Mouse (Mus musculus): ENCODE data around the gene Zdhhc22. TPM values are rescaled to one million over a fixed set of nuclear protein-coding genes. Genes with fewer than 3 reads are reported as not detected.

The Zdhhc22 gene
- total RNA-seq, 2 experiments from 2014 or later = 6.8 to 10.6 TPM

DNA sequence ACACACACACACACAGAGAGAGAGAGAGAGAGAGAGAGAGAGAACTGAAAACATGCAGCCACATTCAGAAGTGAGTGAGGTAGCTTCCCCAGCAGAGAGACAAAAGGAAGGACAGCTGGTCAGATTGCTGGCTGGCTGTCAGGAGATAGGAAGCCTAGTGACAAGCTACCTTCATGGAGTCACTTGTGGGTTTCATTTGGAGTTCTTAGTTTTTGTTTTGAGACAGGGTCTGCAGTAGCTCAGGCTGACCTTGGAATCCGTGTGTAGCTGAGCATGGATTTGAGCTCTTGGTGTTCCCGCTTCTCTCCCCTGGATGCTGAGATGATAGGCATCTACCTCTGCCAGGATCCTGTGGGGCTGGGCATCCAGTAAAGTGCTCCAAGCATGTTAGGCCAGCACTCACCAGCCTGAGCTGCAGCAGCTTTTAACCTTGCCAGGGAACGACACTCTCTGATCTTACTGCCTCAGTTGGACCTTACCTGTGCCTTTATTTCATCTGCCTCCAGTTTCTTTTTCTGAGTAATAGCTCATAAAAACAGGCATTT, 29.4 kb downstream of the Zdhhc22 start:
- no peak for DNase-seq

DNA sequence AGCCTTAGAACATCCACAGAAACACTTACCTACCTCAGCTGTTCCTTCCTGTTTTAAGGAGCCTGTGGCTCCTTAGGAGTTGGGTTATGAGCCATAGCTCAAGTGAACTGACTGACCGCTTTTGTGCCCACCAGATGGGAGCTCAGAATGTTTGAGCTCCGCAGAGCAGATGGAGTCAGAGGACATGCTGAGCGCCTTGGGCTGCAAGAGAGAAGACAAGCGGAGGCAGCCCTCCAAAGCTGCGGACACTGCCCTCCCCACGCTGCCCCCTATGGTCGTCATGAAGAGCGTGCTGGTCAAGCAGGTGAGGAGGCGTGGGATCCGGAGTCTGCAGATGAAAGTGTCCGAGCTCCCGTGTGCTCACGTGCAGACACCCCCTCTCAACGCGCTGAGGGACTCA, 30.1 kb downstream of the Zdhhc22 start:
- DNase-seq = no peak

DNA sequence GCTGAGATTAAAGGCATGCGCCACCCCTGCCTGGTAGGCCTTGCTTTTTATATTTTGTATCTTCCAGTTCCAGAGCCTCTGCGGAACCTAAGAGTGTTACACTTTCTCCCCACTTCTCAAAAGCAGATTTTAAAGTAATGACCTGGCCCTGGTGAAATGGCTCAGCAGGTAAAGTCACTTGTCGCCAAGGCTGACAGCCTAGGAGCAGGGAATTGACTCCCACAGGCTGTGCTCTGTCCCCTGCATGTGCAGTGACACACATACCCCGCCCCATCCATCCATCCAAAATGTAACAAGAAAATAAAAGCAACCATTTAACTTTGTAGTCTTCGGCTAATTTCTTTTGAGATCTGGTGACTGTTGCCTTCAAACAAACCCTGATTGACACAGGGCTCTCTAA, 30.6 kb downstream of the Zdhhc22 start:
- no peak for DNase-seq

DNA sequence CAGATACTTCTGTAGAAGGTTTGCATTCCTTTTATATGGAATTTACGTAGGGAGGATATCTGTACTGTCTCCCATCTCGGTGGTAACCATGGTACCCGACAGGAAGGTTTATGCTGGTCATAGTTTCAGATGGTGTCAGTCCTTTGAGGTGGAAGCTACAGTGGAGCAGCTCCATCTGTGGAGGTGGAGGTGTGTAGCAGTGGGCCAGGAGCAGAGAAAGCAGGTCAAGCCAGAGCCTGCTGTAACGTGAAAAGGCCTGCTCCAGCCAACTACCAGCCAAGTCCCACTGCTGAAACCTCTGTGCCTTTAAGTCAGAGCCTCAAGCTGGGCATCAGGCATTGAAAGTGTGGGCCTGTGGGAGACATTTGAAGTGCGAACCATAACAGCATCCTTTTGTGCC, 31.7 kb downstream of the Zdhhc22 start:
- DNase-seq = no peak

DNA sequence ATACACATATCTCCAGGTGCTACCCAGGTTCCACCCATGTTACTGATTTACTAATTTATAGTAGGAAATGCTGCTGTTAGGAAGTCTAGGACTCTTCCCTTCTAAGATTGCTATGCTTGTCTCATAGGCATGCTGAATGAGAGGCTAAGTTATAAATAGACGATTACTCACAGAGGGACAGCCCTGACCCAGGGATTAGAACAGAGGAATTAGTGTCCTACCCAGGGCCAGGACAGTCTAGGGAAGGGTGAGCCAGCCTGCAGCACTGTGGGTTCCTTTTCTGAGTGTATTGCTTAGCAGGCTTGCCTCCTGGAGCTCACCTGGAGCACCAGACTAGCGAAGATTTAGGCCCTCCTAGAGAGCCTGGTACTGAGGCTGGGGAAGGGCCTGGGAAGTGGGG, 34.3 kb downstream of the Zdhhc22 start:
- no peak for DNase-seq

DNA sequence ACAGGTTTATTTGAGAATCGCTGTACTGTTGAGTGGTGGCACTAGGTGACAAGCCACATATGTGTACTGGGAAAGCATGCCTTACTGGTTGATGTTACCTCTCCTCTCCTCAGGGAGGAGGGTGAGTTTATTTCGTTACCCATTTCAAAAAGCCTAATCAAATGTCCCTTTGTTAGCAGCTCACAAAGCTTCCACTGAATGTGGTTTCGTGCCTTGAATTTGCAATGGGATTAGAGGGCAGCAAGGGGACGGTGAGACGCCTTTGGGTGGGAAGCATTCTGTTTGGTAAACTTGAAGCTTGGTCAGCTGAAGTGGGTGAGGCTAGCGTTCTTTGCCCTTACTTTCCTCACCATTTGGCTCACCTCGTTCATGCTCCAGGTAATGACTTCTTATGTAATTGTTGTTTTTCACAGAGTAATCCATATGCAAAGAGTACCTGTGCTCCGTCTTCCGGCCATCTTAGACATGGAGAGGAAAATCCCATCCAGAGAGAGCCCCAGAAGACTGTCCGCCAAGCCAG, 37.8 kb downstream of the Zdhhc22 start:
- no peak for DNase-seq

DNA sequence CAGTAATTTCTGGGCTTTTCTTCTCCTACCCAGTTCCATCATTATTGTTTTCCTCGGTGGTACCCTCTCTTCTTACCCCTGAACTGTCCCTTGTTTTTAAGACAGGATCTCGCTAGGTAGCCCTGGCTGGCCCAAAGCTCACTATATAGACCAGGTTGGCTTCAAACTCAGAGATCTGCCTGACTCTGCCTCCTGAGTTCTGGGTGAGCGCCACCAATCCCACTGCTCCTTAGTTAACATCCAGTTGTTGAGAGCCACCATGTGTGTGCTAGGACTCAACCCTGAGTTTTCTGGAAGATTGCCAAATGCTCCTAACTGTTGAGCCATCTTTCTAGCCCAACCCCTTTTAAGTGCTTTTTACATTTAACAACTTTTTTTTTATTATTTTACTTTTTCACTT, 39.3 kb downstream of the Zdhhc22 start:
- no peak for DNase-seq

GRCm38 (mm10) chr12:86950161-86950960, 39.9 kb downstream of the Zdhhc22 start:
- DNase-seq = no peak

DNA sequence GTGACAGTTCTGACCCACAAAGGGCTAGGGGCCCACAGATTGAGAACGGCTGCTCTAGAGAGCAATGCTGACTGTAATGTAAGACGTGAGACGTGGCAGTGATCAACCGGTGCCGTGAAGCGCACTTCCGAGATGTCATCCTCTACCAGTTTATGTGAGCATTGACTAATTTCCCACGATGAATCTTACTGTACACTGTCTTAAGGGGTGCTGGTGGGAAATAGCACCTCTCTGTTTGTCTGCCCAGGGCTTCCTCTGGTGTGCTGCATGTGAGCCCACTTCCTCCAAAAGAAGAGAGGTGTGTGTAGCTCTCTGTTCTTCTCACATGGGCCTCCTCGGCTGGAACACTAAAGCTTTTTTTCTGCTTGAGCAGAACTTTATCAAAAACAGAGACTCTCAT, 40.7 kb downstream of the Zdhhc22 start:
- no peak for DNase-seq

DNA sequence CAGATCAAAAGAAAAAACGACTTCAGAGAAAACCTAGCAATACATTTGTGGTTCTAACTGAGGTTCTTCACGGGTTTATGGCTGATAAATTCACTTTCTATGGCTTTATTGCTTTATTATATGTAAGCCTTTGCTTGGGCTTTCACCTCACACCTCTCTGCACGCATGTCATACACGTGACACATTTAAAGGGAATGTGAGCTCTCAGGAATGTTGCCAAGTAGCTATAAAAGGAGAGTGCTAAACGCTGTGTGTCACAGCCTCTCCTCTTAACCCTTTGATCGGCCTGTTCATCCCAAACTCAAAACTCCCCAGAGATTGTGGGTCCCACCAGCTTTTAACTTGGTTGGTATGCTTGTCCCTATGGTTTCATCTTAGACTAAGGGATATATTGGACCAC, 41.6 kb downstream of the Zdhhc22 start:
- no peak for DNase-seq

DNA sequence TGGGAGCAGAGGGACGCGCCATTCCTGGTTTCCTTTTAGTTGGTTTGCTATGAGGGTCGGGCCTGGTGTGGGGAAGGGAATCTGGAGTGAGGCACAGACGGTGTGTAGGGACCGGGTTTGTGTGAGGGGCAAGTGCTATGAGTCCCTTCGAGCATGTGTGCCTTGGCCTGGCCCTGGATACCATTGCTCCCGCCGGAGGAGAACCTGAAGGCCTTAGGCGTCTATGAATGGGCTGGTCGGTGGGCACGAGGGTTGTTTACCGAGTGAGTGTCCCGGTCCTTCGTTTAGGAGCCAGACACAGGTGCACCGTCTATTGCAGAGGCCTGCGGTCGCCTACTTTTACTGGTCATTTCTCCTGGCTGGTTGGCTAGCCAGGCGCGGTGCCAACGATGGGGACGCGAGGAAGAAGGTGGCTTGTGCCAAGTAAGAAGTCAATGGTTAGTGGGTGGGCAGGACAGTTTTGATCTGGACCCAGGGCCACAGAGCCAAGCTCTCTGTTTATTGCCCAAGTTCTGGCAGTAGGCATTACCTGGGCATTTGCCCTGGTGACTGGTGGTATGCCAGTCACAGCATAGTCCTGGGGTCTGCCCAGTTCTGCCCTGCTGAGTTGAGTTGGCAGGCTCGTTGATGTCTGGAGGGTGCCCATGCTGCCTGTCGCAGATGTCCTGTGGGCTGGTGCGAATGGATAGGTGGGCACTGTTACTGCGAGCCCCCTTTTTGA, 42.4 kb downstream of the Zdhhc22 start:
- peak; percentile 60 to 71 for DNase-seq

GRCm38 (mm10) chr12:86946862-86947574, 43.2 kb downstream of the Zdhhc22 start, which contains the start of gene Cipc:
Cipc (plus strand) TSS chr12:86947043.
- DNase-seq = peak; percentile 99

DNA sequence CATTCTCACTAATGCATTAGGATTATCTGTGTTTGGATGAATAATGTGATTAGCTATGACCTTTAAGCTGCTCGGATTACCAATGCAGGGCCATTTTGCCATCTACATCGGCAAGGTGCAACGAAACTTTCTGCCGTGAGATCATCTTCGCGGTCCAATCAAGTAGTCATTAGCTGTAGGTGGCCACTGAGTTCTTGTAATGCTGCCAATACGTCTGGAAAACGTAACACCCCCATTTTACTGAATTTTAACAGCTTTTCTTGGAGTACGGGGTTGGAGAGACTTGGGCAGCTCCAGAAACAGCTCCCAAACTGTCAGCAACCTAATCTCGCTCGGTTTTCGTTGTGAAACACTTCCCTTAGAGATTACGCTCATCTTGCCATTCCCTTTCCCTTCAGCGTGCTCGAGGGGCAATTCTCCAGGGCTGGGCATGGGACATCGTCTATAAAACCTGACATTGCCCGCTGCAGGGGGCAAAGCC, 43.9 kb downstream of the Zdhhc22 start:
- DNase-seq = no peak

- peak; percentile 57 to 74 for DNase-seq
Measured at GRCm38 (mm10) chr12:86945126-86945525, 45.1 kb downstream of the Zdhhc22 start.

DNA sequence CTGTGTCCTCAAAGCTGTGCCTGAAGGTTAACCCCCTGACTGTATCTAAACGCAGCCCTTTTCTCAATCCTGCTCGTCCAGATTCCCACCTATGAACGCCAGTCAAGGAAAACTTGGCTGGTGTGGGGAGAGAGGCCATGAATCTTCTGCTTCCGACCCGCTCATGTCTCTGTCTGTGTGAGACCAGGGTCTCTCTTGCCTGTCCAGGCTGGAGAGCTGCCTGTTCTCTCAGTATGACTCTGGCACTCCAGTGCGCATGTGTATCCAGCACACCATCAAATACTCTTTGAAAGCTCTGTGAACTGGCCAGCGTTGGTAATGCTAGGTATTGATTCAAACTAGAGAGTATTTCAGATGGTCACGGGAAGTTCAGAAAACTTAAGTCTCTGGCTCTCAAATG, 46.8 kb downstream of the Zdhhc22 start:
- DNase-seq = no peak

DNA sequence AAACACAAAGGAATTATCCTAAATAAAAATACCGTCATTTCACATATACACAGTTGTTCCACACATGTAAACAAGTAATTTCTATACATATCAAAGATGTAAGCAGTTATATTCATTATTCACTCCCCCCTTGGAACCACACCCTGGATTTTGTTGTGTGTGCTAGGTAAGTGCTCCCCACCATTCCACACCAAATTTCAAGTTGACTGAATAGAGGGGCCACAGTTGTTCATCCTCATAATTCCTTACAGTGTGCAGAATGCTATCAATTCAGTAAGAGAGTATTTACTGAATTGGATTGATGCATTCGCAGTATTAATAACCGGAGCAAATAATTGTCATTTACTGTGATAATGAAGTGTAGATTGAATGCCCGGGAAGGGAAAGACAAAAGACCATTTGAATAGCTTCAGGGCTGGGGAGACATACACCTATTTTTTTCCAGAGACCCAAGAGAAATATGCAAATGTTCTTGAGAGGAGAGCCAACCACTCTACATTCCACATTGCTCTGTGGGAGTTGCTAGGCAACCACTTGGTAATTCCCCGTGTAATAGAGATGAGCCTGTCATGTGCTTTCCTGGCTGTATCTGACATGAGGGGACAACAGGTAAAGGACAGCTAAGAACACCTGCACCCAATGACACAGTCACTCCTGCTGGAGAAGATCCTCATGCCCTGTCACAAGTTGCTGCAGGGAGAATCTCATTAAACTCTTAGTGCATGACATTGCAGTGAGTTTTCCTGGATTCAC, 48.3 kb downstream of the Zdhhc22 start:
- DNase-seq = peak in 1 of 2 experiments; percentile 33

DNA sequence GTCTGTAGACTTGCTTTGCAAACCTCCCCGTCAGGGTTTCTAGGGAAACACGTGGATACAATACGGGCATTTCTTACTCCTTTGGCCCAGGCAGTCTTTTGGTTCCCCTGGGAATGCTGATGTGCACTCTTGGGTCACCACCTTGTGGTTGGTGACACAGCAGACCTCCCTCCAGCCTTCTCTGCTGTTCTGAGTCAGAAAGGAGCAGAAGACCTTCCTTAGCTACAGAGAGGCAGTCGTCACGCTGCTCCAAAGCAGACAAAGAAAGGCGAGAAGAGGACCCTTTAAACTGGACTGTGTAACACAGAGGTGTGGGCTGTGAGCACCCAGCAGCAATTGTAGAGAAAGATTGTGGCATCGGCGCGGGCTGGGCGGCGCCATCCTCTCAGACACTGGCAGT, 49.1 kb downstream of the Zdhhc22 start:
- no peak for DNase-seq

- no peak for DNase-seq
Measured at GRCm38 (mm10) chr12:86938571-86938970, 51.7 kb downstream of the Zdhhc22 start.

GRCm38 (mm10) chr12:86936587-86937343, 53.5 kb downstream of the Zdhhc22 start:
- DNase-seq = no peak

DNA sequence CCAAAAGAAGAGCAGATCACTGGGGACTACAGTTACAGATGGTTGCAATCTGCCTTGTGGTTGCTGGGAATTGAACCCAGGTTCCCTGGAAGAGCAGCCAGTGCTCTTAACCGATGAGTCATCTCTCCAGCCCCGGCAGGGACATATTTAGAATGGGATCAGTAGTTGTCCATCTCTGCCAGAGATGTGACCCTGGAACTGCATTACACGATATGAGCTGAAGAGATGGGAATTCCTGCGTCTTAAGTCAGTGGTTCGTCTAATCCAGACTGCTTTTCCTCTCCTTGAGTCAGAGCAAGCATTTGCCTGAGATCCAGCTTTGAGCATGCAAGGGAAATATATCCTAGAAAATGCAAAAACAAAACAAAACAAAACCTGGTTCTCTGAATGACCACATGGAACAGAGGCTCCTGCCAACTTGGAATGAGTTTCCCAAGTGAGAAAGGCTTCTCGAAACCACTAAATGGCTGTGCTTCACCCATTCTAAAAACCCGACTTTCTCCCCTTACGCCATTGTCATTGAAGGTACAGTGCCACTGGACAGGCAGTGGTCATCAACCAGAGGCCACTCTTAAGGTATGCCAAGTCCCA, 54.4 kb downstream of the Zdhhc22 start:
- no peak for DNase-seq

GRCm38 (mm10) chr12:86934748-86935147, 55.5 kb downstream of the Zdhhc22 start:
- no peak for DNase-seq
